Mouse (Mus musculus) midbrain, embryonic 14.5 days (tissue): ENCODE data around the gene Cep89. TPM values are rescaled to one million over a fixed set of nuclear protein-coding genes. Genes with fewer than 3 reads are reported as not detected.

ENCODE experiments used
- ATAC-seq: fragments of 200-750 bp; cut with Nextera tagmentation; 2 replicates; pipeline ENCODE4 v1.8.0; 2017; ENCODE audit warnings: moderate number of reproducible peaks, moderate library complexity; ENCODE audit not compliant: low FRiP score, low TSS enrichment
- DNase-seq: peaks from one replicate; pipeline ENCODE4 v3.0.0-alpha.2; 2015
- H3K27ac ChIP-seq: fragments of 300-500 bp; sonication (generic); replicated peaks from 2 replicates; pipeline ENCODE4 v1.5.1; 2014; ENCODE audit warnings: mild to moderate bottlenecking, low read depth, low read length, moderate library complexity
- H3K27me3 ChIP-seq: fragments of 300-500 bp; sonication (generic); 2 replicates; pipeline ENCODE4 v1.6.1; 2014; ENCODE audit warnings: low read length, control low read depth, mixed read lengths; ENCODE audit not compliant: control insufficient read depth, insufficient read depth
- H3K36me3 ChIP-seq: fragments of 300-500 bp; sonication (generic); 2 replicates; pipeline ENCODE4 v1.6.1; 2014; ENCODE audit warnings: low read length, control low read depth; ENCODE audit not compliant: control insufficient read depth, insufficient read depth
- H3K4me1 ChIP-seq: fragments of 300-500 bp; sonication (generic); 2 replicates; pipeline ENCODE4 v1.6.1; 2014; ENCODE audit warnings: mild to moderate bottlenecking, antibody characterized with exemption, low read length, control low read depth; ENCODE audit not compliant: control insufficient read depth, insufficient read depth
- H3K4me2 ChIP-seq: fragments of 300-500 bp; sonication (generic); 2 replicates; pipeline ENCODE4 v1.6.1; 2014; ENCODE audit warnings: mild to moderate bottlenecking, low read length, moderate library complexity
- H3K4me3 ChIP-seq: fragments of 300-500 bp; sonication (generic); replicated peaks from 2 replicates; pipeline ENCODE4 v1.5.1; 2014; ENCODE audit warnings: low read depth, low read length
- H3K9ac ChIP-seq: fragments of 300-500 bp; sonication (generic); replicated peaks from 2 replicates; pipeline ENCODE4 v1.6.1; 2014; ENCODE audit warnings: mild to moderate bottlenecking, low read length, moderate library complexity
- H3K9me3 ChIP-seq: fragments of 300-500 bp; sonication (generic); 2 replicates; pipeline ENCODE4 v1.6.1; 2016; ENCODE audit warnings: low read length, control low read depth, mixed read lengths; ENCODE audit not compliant: control insufficient read depth
- WGBS: fragments of 180-500 bp; shearing (Covaris S2); extraction: QIAGEN DNeasy Blood & Tissue Kit; methylation state at CpG from one replicate; pipeline ENCODE4 v1.1.7; 2014; 5-methylcytosine and 5-hydroxymethylcytosine counted together
- polyA plus RNA-seq: library from polyadenylated mRNA; unstranded; fragments of >200 nt; fragmentation: Nextera tagmentation; extraction: Ambion mirVana; gene quantifications from 2 replicates; pipeline ENCODE4 v1.2.1, GENCODE M21; 2014

The Cep89 gene
- polyA plus RNA-seq, 1 experiment from 2014 or later: 27.2 TPM

- Histone ChIP-seq H3K9me3 (no peaks in the 10 kb centered on the region), H3K36me3 (no peaks in the 10 kb centered on the region), H3K4me2 (no peak overlapping the region), H3K27me3 (no peaks in the 10 kb centered on the region), H3K27ac (no peak overlapping the region), H3K9ac (no peak overlapping the region), H3K4me1 (no peaks in the 10 kb centered on the region), H3K4me3 (no peak overlapping the region)
- DNase-seq: no peak
- ATAC-seq: no peak
- 83% methylated on average over 5 of the region's 5 CpGs for WGBS
Observed at GRCm38 (mm10) chr7:35362253-35362652, 34.6 kb upstream of the Cep89 start.

GRCm38 (mm10) chr7:35362868-35363267, 34.0 kb upstream of the Cep89 start:
- no peak overlapping the region for H3K4me3 ChIP-seq
- no peak for DNase-seq
- 81% methylated on average over 5 of the region's 5 CpGs for WGBS

GRCm38 (mm10) chr7:35365161-35365910, 31.5 kb upstream of the Cep89 start:
- H3K9ac ChIP-seq: no peak overlapping the region
- no peaks in the 10 kb centered on the region for H3K27me3 ChIP-seq
- no peaks in the 10 kb centered on the region for H3K36me3 ChIP-seq
- DNase-seq (no peak), ATAC-seq (no peak)
- no peak overlapping the region for H3K27ac ChIP-seq
- H3K4me3 ChIP-seq: no peak overlapping the region
- WGBS: 83% methylated on average over 12 of the region's 12 CpGs
- no peaks in the 10 kb centered on the region for H3K9me3 ChIP-seq
- no peaks in the 10 kb centered on the region for H3K4me1 ChIP-seq
- no peak overlapping the region for H3K4me2 ChIP-seq

More at GRCm38 (mm10) chr7:35362868-35363267, 34.0 kb upstream of the Cep89 start:
- no peaks in the 10 kb centered on the region for H3K9me3 ChIP-seq
- H3K4me2 ChIP-seq: no peak overlapping the region
- H3K4me1 ChIP-seq: no peaks in the 10 kb centered on the region
- H3K9ac ChIP-seq: no peak overlapping the region
- H3K27me3 ChIP-seq: no peaks in the 10 kb centered on the region
- H3K27ac ChIP-seq: no peak overlapping the region
- no peaks in the 10 kb centered on the region for H3K36me3 ChIP-seq
- no peak for ATAC-seq

GRCm38 (mm10) chr7:35371096-35371495, 25.7 kb upstream of the Cep89 start:
- H3K4me3 ChIP-seq: no peak overlapping the region
- H3K9me3 ChIP-seq: no peaks in the 10 kb centered on the region
- no peak overlapping the region for H3K4me2 ChIP-seq
- no peak overlapping the region for H3K27ac ChIP-seq
- WGBS: 11% methylated on average over 14 of the region's 14 CpGs
- no peak for ATAC-seq
- no peaks in the 10 kb centered on the region for H3K4me1 ChIP-seq
- no peaks in the 10 kb centered on the region for H3K27me3 ChIP-seq
- peak; percentile 33 for DNase-seq
- H3K36me3 ChIP-seq: no peaks in the 10 kb centered on the region
- H3K9ac ChIP-seq: no peak overlapping the region

GRCm38 (mm10) chr7:35372483-35373017, 24.3 kb upstream of the Cep89 start:
- Histone ChIP-seq H3K9me3 (no peaks in the 10 kb centered on the region), H3K36me3 (no peaks in the 10 kb centered on the region), H3K4me3 (no peak overlapping the region), H3K27me3 (no peaks in the 10 kb centered on the region), H3K9ac (no peak overlapping the region), H3K4me1 (no peaks in the 10 kb centered on the region), H3K4me2 (no peak overlapping the region), H3K27ac (no peak overlapping the region)
- WGBS: 93% methylated on average over 14 of the region's 14 CpGs
- ATAC-seq (no peak), DNase-seq (no peak)

- no peak overlapping the region for H3K4me3 ChIP-seq
- no peak overlapping the region for H3K4me2 ChIP-seq
- DNase-seq: no peak
- H3K27me3 ChIP-seq: no peaks in the 10 kb centered on the region
- no peaks in the 10 kb centered on the region for H3K36me3 ChIP-seq
- no peak overlapping the region for H3K9ac ChIP-seq
- H3K9me3 ChIP-seq: no peaks in the 10 kb centered on the region
- no peak for ATAC-seq
- H3K4me1 ChIP-seq: no peaks in the 10 kb centered on the region
- WGBS: 62% methylated on average over 16 of the region's 16 CpGs
- H3K27ac ChIP-seq: no peak overlapping the region
Observed at GRCm38 (mm10) chr7:35373146-35373989, 23.5 kb upstream of the Cep89 start.

- 84% methylated on average over 7 of the region's 7 CpGs for WGBS
Observed at GRCm38 (mm10) chr7:35374265-35374664, 22.6 kb upstream of the Cep89 start.

GRCm38 (mm10) chr7:35376623-35377022, 20.2 kb upstream of the Cep89 start:
- H3K4me2 ChIP-seq: no peak overlapping the region
- no peaks in the 10 kb centered on the region for H3K27me3 ChIP-seq
- ATAC-seq (no peak), DNase-seq (peak; percentile 29)
- no peaks in the 10 kb centered on the region for H3K9me3 ChIP-seq
- no peak overlapping the region for H3K9ac ChIP-seq
- H3K27ac ChIP-seq: no peak overlapping the region
- H3K36me3 ChIP-seq: no peaks in the 10 kb centered on the region
- H3K4me3 ChIP-seq: no peak overlapping the region
- WGBS: 87% methylated on average over 9 of the region's 9 CpGs
- H3K4me1 ChIP-seq: no peaks in the 10 kb centered on the region

More at GRCm38 (mm10) chr7:35374265-35374664, 22.6 kb upstream of the Cep89 start:
- ATAC-seq (no peak), DNase-seq (no peak)
- Histone ChIP-seq H3K36me3 (no peaks in the 10 kb centered on the region), H3K27me3 (no peaks in the 10 kb centered on the region), H3K9ac (no peak overlapping the region), H3K4me1 (no peaks in the 10 kb centered on the region), H3K4me3 (no peak overlapping the region), H3K27ac (no peak overlapping the region), H3K4me2 (no peak overlapping the region), H3K9me3 (no peaks in the 10 kb centered on the region)
